Mouse (Mus musculus): ENCODE data around the gene Sgsm1. TPM values are rescaled to one million over a fixed set of nuclear protein-coding genes. Genes with fewer than 3 reads are reported as not detected.

The Sgsm1 gene
- total RNA-seq, 2 experiments from 2014 or later = 0.74 to 1.1 TPM

DNA sequence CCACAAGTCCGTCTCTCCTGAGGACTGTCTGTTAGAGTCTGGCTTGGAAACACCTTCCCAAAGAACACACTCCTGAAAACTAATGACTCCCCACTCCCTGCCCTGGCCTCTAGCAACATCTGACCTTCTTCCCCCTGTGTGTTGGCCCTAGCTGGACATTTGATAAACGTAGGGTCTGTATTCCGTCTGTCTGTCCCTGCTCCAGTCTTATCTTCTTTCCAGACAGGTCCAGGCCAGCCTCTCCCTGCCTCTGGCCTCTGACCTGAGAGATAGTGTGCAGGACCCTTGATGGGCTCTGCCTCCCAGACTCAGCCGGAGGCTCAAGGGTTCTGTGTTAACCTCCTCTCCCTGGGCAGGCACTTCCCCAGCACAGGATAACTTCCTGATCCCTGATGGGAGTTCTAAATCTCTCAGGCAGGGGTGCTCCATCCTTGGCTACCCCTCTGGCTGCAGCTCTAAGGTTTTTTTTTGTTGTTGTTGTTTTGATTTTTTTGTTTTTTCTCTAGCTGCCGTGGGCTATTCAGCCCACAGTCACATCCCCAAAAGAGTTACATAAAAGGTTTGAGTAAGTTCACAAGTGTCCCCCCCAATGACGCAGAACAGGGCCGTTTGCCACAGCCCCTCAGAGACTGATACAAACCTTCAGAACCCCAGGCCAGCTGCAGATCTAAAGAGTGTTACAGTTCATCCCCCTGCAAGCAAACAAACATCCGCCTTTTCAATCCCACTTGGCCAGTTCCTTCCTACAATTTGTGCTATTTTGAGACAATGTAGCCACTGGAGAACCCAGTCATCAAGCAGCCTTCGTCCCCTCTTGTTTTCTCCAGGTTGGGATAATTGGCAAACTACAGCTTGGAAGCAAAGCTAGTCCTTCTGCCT, 113.4 kb downstream of the Sgsm1 start:
- intact Hi-C loops (cut with DNase I) = loop anchor here (2.0 kb wide), 1 partner anchor 14 kb away; no protein-coding TSS in a partner anchor
- DNase-seq = peak in 1 of 2 experiments; percentile 54

DNA sequence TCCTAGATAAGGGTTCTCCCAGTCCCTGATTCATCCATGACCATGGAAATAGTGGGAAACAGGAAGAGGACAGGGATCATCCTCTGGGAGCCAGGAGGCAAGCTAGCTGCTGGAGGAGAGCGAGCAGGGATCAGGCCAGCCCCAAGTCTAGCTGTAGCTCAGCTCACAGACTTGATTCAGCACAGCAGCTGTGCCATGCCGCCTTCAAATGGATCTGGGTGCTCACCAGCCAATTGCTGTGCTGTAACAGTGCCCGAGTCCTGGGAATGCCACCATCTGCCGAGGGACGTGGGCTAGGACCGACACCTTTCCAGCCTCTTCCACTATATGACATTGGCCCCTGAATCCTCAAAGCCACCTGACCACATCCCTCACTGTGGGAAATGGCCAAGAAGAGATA, 114.7 kb downstream of the Sgsm1 start:
- DNase-seq = no peak
- intact Hi-C loops (cut with DNase I) = loop anchor here (2.0 kb wide), 1 partner anchor 15 kb away; no protein-coding TSS in a partner anchor

DNA sequence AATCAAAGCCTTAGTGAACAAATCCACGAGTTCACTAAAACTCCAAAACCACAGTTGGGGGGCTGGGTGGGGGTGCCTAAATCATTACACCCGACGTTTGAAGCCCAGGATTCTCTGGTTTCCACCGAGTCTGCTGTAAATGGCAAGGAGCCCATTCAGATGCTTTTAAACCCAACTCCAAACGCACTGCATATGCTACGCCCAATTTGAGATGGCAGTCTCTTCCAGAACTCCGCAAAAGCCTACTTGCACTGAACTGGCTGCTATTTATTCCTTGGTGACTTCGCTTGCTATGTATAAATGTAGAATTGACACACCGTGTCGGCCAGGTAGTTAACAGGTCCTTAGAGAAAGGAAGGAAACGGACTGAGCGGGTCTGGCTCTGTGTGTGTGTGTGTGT, 115.1 kb downstream of the Sgsm1 start:
- intact Hi-C loops (cut with DNase I) = no loop called here
- DNase-seq = no peak

DNA sequence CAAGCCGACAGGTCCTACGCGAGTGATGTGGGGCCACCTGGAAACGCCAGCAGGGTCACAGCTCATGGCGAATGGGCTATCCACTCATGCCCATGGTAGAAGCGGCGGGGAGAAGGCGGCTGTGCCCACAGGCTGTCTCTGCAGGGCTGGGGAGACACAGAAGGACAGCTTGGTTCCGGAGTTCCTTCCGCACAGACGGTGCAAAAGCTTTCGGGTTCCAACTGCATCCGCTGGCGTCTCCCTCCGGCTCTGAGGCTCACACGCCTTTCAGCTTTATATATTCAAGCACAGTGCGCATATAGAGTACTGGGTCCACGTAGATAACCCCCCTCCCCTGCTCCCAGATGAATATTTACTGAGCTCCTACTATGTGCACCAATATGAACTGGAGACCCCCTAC, 116.8 kb downstream of the Sgsm1 start:
- no peak for DNase-seq
- intact Hi-C loops (cut with DNase I) = no loop called here

Small RNAs within 50 kb of the gene (microRNA-seq; reads per million reads assigned to microRNA genes)
- 0 reads per million in 2 experiments for gene Mir7229
- gene Mir7230 = 0 reads per million in 2 experiments

Other genes starting within 250 kb of the Sgsm1 start
- not detected for gene Crybb2, start 240.7 kb downstream of the Sgsm1 start, total RNA-seq (2021)
- gene Crybb3, start 229.2 kb downstream of the Sgsm1 start, total RNA-seq (2021) = 1 to 10 TPM; 2.0 to 2.1 TPM
- gene 2900026A02Rik, start 89.5 kb downstream of the Sgsm1 start, total RNA-seq (2021) = 10 to 100 TPM; 46.9 to 51.4 TPM
- not detected for gene Tmem211, start 83.9 kb downstream of the Sgsm1 start, total RNA-seq (2021)
- gene Aym1, start 46.5 kb upstream of the Sgsm1 start, total RNA-seq (2021) = not detected
- gene Wscd2, start 179.5 kb upstream of the Sgsm1 start, total RNA-seq (2021) = under 1 TPM; 0.53 to 0.67 TPM